Mouse (Mus musculus): ENCODE measurements around the gene Mcm3ap. TPM values are rescaled to one million over a fixed set of nuclear protein-coding genes. Genes with fewer than 3 reads are reported as not detected.

Mcm3ap gene
- polyA plus RNA-seq (2014; fragmentation: Nextera tagmentation; extraction: Ambion mirVana) = 75.1 and 79.7 TPM in 2 replicates

DNA sequence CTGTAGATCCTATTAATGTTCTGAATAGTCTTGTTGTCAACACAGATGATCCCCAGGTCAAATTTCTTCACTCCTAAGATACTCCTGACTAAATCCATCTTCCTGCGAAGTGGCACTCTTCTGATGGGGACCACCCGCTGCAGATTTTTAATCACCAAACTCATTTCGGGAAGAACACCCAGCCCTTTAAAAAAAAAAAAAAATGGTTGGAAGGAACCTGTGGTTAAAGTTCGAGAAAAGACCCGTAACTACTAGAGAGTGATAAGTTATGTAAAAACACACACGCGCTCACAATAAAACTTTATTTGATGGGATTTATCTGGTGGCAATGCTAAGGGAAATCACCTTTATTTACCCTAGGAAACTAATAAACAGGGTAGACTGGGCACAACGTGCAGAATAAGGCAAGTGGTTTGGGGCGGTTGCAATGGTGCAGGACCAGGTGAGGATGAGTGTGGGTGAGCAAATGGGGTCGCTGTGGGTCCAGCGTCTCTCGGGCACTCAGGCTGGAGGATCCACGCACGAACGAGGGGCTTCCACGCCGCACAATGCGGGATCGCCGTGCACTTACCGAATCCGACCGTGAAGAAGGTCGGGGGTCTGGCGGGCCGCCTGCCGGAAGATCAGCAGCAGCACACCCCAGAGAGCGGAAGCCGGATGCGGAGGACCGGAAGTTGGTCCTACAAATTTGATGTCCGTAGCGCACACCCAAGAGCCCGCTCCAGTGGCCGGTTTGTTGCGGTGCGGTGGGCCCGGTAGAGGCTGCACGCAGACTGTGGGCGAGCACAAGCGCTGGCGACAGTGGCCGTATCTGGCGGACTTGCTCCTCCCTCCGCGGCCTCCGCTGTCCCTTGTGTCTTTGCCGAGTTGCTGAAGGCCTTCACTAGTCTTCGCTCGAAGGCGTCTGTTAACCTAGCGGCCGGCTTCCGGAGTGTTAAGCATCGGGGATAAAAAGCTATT is at the start of gene Mcm3ap, which contains the start of gene Ybey:
Gene Mcm3ap, plus strand, starts transcription at position 725 of the 960 bp plus-strand sequence.
Gene Ybey, minus strand, starts transcription at position 912 of the 960 bp plus-strand sequence.
- Histone ChIP-seq H3K4me2 (ENCODE audit: low read depth) (peak within 1 kb of the TSS; percentile 58), H3K27ac (ENCODE audit: low read depth, low read length) (peak within 1 kb of the TSS; percentile 87), H3K4me1 (ENCODE audit: control insufficient read depth, insufficient read depth, low read length) (no peaks in the 10 kb centered on the region), H3K4me3 (ENCODE audit: low read depth, low read length) (peak within 1 kb of the TSS; percentile 67), H3K9ac (ENCODE audit: low read length) (peak within 1 kb of the TSS; percentile 92), H3K9me3 (ENCODE audit: control insufficient read depth, low read length) (no peaks in the 10 kb centered on the region), H3K27me3 (ENCODE audit: control insufficient read depth, insufficient read depth, low read length) (no peaks in the 10 kb centered on the region), H3K36me3 (ENCODE audit: control insufficient read depth, insufficient read depth, low read length) (peaks cover 7% of the 10 kb centered on the region)
- WGBS = 2% methylated on average over 55 of the region's 55 CpGs
- DNase-seq (ENCODE audit: low spot score) (peak; percentile 93), ATAC-seq (ENCODE audit: insufficient read depth, low FRiP score, low TSS enrichment) (peak; percentile 95)

DNA sequence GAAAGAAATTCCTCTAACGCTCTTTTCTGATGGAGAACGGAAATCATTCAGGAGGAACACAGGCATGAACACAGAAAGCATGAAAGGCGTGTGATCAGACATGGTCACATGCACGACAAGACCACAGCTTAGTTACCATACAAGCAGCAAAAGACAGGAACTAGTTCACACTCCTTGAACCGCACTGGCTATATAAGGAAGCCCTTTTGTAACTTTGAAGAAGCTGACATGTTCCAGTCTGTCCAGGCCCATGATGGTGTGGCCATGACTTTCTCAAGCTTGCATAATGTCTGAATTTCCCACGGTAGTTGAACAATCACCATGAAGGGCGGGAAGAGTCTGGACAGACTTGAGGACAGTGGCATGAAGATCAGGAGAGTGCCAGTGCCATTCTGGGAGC is 43.1 kb upstream of the Mcm3ap start:
- Histone ChIP-seq H3K9me3 (ENCODE audit: control insufficient read depth, low read length) (no peaks in the 10 kb centered on the region), H3K4me3 (ENCODE audit: low read depth, low read length) (no peak overlapping the region), H3K4me1 (ENCODE audit: control insufficient read depth, insufficient read depth, low read length) (no peaks in the 10 kb centered on the region), H3K4me2 (ENCODE audit: low read depth) (no peak overlapping the region), H3K36me3 (ENCODE audit: control insufficient read depth, insufficient read depth, low read length) (peaks cover 35% of the 10 kb centered on the region), H3K27ac (ENCODE audit: low read depth, low read length) (no peak overlapping the region), H3K9ac (ENCODE audit: low read length) (no peak overlapping the region), H3K27me3 (ENCODE audit: control insufficient read depth, insufficient read depth, low read length) (no peaks in the 10 kb centered on the region)
- ATAC-seq (ENCODE audit: insufficient read depth, low FRiP score, low TSS enrichment) = no peak
- no peak for DNase-seq (ENCODE audit: low spot score)
- 94% methylated on average over 7 of the region's 7 CpGs for WGBS

DNA sequence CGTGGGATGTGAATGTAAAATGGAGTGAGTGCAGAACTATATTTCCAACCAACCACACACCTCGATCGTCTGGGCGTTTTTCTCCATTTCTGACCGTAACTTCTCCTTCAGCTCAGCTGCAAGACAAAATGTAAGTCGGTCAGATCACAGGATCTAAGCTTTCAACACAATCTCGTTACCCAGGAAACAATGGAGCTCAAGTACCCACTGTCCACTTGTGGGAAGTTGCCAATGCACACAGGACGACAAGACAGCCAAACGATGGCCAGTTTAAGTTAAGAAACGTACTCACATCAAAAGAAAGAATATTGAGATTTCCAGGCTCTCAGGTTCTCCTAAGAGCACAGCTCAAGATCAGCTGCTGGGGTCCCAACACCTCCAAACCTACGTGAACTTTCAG is 34.8 kb upstream of the Mcm3ap start:
- H3K4me1 ChIP-seq (ENCODE audit: control insufficient read depth, insufficient read depth, low read length) = no peaks in the 10 kb centered on the region
- no peaks in the 10 kb centered on the region for H3K9me3 ChIP-seq (ENCODE audit: control insufficient read depth, low read length)
- no peak overlapping the region for H3K27ac ChIP-seq (ENCODE audit: low read depth, low read length)
- H3K4me2 ChIP-seq (ENCODE audit: low read depth) = no peak overlapping the region
- WGBS = 95% methylated on average over 11 of the region's 11 CpGs
- DNase-seq (ENCODE audit: low spot score) (no peak), ATAC-seq (ENCODE audit: insufficient read depth, low FRiP score, low TSS enrichment) (no peak)
- no peak overlapping the region for H3K4me3 ChIP-seq (ENCODE audit: low read depth, low read length)
- peaks cover 25% of the 10 kb centered on the region for H3K36me3 ChIP-seq (ENCODE audit: control insufficient read depth, insufficient read depth, low read length)
- H3K9ac ChIP-seq (ENCODE audit: low read length) = no peak overlapping the region
- H3K27me3 ChIP-seq (ENCODE audit: control insufficient read depth, insufficient read depth, low read length) = no peaks in the 10 kb centered on the region

DNA sequence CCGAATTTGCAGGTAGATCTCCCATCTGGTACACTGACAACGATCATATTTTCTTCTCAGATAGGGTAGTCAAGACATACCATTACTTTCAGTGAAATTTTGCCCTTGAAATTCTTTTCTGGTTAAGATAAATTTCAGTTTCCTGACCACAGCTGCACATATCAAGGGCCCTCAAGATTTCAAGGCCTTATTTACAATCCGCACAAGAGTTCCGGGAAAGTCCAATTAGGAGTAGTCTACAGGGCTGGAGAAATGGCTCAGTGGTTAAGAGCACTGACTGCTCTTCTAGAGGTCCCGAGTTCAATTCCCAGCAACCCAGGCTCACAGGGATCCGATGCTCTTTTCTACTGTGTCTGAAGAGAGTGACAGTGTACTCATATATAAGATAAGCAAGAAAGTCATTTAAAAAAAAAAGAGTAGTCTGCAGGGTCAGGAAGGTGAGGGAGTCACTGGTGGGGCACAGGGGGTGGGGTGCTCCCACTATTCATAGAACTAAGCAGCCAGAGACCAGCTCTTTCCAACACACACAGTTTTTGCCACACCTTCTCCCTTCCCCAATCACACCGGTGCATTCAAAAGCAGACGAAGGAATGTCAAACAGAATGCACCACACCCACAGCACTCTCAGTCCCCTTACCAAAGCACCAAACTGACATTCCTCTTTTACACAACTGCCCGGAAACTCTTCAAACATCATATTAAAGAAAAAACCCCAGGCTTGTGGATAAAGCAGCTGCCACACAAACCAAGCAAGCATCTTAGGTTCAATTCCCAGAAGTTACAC is 29.4 kb upstream of the Mcm3ap start:
- Histone ChIP-seq H3K9ac (ENCODE audit: low read length) (no peak overlapping the region), H3K4me1 (ENCODE audit: control insufficient read depth, insufficient read depth, low read length) (peaks cover 2% of the 10 kb centered on the region; the same call in 1 of the 2 replicates), H3K4me3 (ENCODE audit: low read depth, low read length) (no peak overlapping the region), H3K27ac (ENCODE audit: low read depth, low read length) (no peak overlapping the region), H3K9me3 (ENCODE audit: control insufficient read depth, low read length) (no peaks in the 10 kb centered on the region), H3K27me3 (ENCODE audit: control insufficient read depth, insufficient read depth, low read length) (no peaks in the 10 kb centered on the region), H3K4me2 (ENCODE audit: low read depth) (no peak overlapping the region), H3K36me3 (ENCODE audit: control insufficient read depth, insufficient read depth, low read length) (peaks cover 15% of the 10 kb centered on the region)
- ATAC-seq (ENCODE audit: insufficient read depth, low FRiP score, low TSS enrichment) = no peak
- DNase-seq (ENCODE audit: low spot score) = no peak
- WGBS = 94% methylated on average over 9 of the region's 9 CpGs

DNA sequence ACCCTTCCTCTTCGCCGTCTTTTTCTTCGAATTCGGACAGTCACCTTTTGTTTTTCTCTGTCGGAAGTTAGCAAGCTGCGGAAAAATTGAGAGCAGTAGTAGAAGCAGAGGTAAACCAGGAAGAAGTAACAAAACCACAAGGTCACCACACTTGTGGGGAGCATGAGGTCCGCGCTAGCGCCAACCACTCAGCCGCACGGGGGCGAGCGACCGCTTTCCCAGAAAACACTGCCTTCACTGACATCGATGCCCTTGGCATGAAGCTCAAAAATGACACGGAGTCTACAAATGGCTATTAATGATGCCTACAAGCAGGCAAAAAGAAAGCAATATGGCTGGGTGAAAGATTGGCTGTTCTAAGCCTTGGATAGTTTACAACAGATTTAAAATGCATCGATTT is 28.4 kb upstream of the Mcm3ap start, which contains the start of gene AC141477.1:
Gene AC141477.1, minus strand, starts transcription at position 164 of the 400 bp plus-strand sequence.
- H3K4me3 ChIP-seq (ENCODE audit: low read depth, low read length) = no peak within 1 kb of the TSS
- H3K9me3 ChIP-seq (ENCODE audit: control insufficient read depth, low read length) = no peaks in the 10 kb centered on the region
- WGBS = 95% methylated on average over 17 of the region's 17 CpGs
- peak within 1 kb of the TSS; percentile 75; the same call in 1 of the 2 replicates for H3K4me2 ChIP-seq (ENCODE audit: low read depth)
- H3K36me3 ChIP-seq (ENCODE audit: control insufficient read depth, insufficient read depth, low read length) = peaks cover 10% of the 10 kb centered on the region
- H3K27me3 ChIP-seq (ENCODE audit: control insufficient read depth, insufficient read depth, low read length) = no peaks in the 10 kb centered on the region
- ATAC-seq (ENCODE audit: insufficient read depth, low FRiP score, low TSS enrichment) = no peak
- H3K4me1 ChIP-seq (ENCODE audit: control insufficient read depth, insufficient read depth, low read length) = peaks cover 2% of the 10 kb centered on the region; the same call in 1 of the 2 replicates
- no peak for DNase-seq (ENCODE audit: low spot score)
- H3K9ac ChIP-seq (ENCODE audit: low read length) = no peak within 1 kb of the TSS
- no peak within 1 kb of the TSS for H3K27ac ChIP-seq (ENCODE audit: low read depth, low read length)

DNA sequence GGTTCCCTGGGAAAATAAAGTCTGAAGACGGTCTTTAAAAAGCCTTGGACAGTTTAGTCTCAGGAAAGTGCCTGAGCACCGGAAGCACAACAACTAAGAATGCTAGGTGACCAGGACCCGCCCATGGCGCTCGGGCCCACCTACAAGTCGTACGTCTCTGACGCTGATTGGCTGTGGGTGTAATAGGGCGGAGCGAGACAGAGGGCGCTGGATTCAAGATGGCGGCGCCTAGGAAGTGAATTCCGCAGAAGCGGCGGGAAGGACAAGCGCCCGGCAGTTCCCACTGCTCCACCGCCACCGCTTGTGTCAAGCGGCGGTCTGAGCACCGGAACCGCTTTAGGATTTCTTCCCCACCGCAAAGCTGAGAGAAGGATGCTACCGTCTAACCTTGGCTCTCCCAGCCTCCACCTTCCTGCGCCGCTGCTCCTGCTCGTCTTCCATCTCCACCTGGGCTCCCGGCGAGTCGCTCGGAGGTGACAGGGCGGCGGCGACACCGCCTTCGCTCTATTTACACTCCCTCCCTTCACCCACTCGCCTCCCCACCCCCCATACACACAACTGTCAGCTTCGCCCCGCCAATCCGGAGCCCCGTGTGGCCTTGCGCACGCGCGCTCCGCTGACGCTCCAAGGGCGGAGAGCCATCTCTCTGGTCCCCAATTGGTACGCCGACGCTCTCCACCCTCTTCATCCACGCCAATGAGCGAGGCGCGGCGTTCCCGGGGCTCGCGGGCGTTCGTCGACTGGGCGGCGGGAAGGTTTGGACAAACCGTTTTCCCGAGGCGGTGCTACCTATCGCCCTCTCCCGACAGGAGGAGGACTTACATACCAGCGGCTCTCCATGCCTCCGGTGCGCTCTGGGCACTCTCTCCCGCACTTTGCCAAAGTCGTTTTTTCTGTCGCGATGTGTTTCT is 26.3 kb upstream of the Mcm3ap start, which contains the start of gene Pcnt:
Gene Pcnt, minus strand, starts transcription at position 609 of the 911 bp plus-strand sequence.
- Histone ChIP-seq H3K9me3 (ENCODE audit: control insufficient read depth, low read length) (no peaks in the 10 kb centered on the region), H3K27me3 (ENCODE audit: control insufficient read depth, insufficient read depth, low read length) (no peaks in the 10 kb centered on the region), H3K4me2 (ENCODE audit: low read depth) (peak within 1 kb of the TSS; percentile 75), H3K9ac (ENCODE audit: low read length) (peak within 1 kb of the TSS; percentile 92), H3K4me3 (ENCODE audit: low read depth, low read length) (peak within 1 kb of the TSS; percentile 92), H3K4me1 (ENCODE audit: control insufficient read depth, insufficient read depth, low read length) (peaks cover 2% of the 10 kb centered on the region; the same call in 1 of the 2 replicates), H3K36me3 (ENCODE audit: control insufficient read depth, insufficient read depth, low read length) (peaks cover 3% of the 10 kb centered on the region), H3K27ac (ENCODE audit: low read depth, low read length) (peak within 1 kb of the TSS; percentile 84)
- DNase-seq (ENCODE audit: low spot score) = peak; percentile 99
- peak; percentile 98 for ATAC-seq (ENCODE audit: insufficient read depth, low FRiP score, low TSS enrichment)
- WGBS = under 1% methylated on average over 78 of the region's 78 CpGs

DNA sequence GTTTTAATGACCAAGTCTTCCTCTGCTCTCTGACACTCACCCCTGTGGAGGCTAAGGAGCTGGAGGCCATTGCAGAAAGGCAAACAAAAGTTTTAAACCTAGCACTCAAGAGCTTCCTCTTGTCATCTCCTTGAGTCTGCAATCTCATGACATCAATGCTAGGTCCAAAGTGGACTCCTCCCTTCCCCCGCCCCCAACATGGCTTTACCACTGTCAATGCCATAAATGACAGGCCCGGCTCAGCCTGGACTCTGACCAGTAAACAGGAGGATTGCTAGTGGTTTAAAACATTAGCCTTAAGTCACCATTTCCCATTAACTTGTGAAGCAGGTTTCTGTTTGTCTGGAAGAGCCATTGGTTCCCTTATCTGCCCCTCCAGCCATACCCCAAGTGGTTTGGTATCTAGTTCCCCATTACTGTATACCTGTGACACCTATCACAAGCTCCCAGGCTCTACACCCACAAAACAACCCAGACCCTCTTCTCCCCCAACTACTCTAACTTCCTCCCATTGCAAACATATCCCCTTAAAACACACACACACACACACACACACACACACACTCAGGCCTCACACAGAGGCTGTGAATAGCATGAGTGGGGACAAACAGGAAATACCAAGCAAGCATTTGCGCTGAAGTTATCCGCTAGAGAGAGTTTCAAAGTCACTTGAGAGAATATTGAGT is 22.6 kb upstream of the Mcm3ap start:
- H3K9me3 ChIP-seq (ENCODE audit: control insufficient read depth, low read length) = no peaks in the 10 kb centered on the region
- no peak overlapping the region for H3K4me3 ChIP-seq (ENCODE audit: low read depth, low read length)
- H3K4me1 ChIP-seq (ENCODE audit: control insufficient read depth, insufficient read depth, low read length) = peaks cover 2% of the 10 kb centered on the region; the same call in 1 of the 2 replicates
- DNase-seq (ENCODE audit: low spot score) (no peak), ATAC-seq (ENCODE audit: insufficient read depth, low FRiP score, low TSS enrichment) (no peak)
- no peaks in the 10 kb centered on the region for H3K27me3 ChIP-seq (ENCODE audit: control insufficient read depth, insufficient read depth, low read length)
- no peak overlapping the region for H3K9ac ChIP-seq (ENCODE audit: low read length)
- H3K27ac ChIP-seq (ENCODE audit: low read depth, low read length) = no peak overlapping the region
- 84% methylated on average over 4 of the region's 4 CpGs for WGBS
- no peak overlapping the region for H3K4me2 ChIP-seq (ENCODE audit: low read depth)
- H3K36me3 ChIP-seq (ENCODE audit: control insufficient read depth, insufficient read depth, low read length) = no peaks in the 10 kb centered on the region
